Mouse (Mus musculus) NIH3T3 (cell line): ENCODE results near the gene Edn2.

Experiments used
- DNase-seq: peaks from one replicate; pipeline ENCODE4 v3.0.0-alpha.2; 2012; ENCODE audit warnings: low read depth

The Edn2 gene

DNA sequence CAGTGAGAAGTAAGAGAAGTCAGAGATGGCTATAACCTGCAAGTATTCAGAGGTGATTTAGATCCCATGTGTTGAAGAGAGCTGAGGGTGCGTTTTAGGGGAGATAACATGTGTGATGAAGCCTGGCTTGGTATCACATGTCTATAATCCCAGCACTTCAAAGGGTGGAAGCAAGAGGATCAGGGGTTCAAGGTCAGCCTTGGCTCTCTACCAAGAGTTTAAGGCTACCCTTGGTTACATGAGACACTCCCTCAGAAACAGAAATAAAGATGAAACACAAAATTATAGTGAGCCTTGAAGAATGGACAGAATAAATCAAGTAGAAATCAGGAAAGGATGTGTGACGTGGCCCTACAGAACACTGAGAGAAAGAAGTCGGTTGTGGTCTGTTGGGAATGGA lies 7.3 kb upstream of the Edn2 start:
- no peak for DNase-seq

DNA sequence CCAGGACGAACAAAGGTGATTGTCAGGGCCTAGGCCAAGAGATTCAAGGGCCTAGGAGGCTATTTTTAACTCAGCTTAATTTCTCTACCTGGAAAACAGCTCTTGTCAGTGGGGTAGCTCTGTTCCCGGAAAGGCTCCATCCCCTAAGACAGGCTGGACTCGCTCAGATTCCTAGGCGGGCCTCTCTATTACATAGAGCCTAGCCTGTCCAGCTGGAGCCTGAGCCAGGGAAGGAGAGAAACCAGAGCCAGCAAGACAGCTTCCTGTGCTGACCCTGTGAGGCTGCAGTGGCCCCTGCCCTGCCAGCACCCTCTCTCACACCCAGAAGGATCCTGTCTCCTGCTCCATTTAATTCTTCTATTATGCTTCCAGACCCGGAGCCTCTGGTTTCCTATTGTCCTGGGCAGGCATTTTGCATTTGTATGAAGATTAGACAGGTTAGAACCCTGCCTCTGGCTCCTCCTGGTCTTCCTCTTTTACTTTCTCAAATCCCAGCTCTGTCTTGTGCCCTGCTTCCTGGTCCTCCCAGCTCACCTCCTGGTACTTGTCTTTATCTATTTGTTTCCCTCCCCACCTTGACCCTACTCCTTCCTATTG lies 2.2 kb upstream of the Edn2 start:
- DNase-seq, result no peak

DNA sequence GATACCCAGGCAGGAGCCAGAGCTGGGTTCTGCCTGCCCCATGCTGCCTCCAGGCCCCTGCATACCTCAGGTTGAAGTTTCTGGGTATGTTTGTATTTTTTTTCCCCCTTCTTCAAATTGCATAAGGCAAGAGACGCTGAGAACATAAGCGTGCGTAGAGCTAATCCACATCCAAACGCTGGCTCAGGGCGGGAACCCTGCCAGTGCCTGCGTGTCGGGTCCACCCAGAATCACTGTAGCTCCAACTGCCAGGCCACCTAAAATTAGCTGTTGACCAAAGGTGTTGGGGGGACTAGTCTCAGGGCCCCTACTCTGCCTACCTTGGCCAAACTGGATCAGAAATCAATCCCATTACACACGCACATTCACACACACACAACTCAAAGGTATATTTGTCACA lies 1.6 kb downstream of the Edn2 start:
- DNase-seq, result no peak

DNA sequence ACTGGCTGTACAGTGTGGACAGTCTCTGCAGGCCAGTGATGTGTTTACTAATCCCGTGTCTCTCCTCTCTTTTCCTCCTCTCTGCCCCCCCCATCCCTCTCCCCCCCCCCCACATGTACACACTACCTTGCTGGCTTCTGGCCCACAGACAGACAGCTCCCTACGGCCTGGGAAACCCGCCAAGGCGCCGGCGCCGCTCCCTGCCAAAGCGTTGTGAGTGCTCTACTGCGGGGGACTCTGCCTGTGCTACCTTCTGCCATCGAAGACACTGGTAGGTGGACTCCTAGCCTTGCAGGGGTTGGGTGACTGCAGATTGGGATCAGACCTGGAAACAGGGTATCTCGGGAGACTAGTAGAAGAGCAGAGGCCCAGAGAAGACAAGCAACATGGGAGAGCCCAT lies 2.2 kb downstream of the Edn2 start:
- DNase-seq, result no peak

DNA sequence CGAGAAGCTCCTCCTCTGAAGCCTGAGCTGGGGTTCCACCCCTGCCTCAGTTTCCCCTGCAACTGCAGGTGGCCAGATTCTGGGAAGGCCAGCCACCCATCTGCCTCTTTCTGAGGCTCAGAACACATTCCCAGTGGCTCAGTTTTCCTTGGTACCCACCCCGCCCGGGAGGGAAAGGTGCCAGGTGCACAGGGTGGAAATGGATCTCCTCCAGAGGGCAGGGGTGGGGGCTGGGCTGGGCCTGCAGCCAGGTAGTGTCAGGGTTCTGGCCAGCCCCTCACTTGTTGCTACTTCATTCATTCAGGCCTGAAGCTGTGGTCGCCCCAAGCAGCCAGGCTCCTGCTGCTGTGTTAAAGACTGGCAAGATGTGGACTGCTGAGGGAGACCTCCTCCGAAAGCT lies 3.3 kb downstream of the Edn2 start:
- no peak for DNase-seq

DNA sequence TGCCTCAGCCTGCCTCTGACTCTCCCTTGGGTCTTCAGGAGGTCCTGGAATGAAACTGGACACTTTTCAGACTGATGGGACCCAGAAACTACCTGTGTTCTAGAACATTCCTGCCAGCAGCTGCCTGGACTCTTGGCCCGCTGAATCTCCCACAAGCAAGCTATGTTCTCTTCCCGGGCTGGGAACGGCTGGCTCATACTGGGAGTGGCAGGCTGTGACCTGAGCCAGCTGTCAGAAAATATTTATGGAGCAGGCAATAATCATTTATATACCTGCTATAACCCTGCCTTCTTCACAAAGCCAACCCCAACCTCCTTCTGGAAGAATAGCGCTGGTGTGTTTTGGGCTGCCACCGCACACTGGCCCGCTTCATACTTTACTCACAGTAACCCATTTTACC lies 6.8 kb downstream of the Edn2 start:
- no peak for DNase-seq

DNA sequence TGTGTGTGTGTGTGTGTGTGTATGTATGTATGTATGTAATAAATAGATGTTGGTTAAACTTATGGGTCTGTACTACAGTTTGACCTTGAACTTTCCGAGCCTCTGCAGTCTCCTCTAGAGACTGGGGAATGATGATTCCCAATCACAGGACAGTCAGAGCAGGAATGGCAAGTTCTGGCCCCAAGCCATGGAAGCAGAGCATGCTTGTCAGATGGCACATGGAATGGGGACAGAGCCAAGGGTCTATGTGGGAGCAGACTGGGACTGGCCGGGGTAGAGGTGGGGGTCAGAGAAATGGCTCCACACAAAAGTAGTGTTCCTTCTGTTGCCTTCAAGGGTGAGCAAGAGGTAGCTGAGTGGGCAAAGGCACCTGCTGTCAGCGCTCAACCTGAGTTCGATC lies 7.3 kb downstream of the Edn2 start:
- no peak for DNase-seq

DNA sequence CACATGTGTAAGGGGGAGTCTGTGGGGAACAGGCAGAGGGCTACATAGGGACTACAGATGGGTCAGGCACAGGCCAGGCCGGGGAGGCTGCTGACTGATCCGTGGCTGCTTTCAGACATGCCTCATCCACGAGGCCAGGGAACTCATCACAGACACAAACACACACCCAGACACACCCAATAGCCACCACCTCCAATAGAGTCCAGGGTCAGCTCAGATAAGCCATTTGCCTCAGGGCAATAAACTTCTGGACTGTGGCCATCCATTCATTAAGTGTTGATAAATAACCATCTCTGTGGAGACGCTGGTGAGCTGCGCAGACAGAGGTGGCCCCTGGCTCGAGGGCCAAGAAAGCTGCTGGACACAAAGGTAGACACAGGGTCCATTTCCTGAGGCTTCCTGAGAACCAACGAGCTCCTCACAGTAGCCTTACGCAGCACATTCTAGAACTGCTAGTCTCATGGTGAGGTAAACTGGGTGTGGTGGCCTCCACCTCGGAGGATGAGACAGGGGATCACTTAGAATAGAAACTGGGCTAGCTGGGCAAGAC lies 9.5 kb downstream of the Edn2 start:
- DNase-seq, result no peak

DNA sequence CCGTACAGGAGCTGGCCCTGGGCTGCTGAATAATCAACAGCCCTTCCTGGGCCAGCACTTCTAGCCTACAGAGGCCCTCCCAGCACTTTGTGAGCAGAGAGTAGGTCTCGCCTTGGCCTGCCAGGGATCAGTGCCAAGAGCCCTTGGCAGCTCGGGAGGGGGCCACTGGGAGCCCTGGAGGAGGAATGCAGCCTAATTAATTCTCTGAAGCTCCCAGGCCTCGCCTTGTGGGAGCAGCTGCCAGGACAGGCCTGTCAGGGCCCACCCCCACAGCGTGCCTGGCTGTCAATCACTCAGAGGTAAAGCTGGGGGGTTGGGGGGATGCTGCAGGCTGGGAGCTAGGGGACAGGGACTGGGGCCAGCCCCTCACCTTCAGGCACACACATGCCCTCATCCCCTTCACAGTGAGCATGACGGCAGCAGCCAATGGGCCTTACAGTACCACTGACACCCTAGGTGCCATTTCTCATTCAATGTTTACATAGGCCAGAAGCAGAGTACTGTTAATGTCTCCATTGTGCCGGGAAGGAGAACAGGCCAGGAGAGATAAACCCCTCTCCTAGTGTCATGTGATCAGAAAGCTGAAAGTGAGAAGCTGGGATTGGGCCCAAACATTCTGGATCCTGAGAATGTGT lies 11.2 kb downstream of the Edn2 start:
- DNase-seq, result peak; percentile 76

DNA sequence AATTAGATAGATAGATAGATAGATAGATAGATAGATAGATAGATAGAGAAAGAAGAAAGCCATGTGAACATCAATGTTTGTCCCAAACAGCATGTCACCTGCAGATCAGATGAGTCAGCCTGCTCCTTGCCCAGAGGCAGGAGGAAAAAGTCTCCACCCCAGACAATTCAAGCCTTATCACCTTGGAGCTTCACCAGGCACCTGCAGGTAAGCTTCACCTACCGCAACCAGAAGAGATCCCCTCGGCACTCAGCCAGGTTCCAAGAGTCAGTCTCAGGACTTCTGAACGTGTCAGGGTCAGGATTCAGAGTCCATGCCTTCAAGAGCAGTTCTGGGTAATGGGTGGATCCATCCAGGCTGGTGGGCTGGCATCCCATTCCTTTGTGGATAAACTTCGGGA lies 18.1 kb downstream of the Edn2 start:
- no peak for DNase-seq

DNA sequence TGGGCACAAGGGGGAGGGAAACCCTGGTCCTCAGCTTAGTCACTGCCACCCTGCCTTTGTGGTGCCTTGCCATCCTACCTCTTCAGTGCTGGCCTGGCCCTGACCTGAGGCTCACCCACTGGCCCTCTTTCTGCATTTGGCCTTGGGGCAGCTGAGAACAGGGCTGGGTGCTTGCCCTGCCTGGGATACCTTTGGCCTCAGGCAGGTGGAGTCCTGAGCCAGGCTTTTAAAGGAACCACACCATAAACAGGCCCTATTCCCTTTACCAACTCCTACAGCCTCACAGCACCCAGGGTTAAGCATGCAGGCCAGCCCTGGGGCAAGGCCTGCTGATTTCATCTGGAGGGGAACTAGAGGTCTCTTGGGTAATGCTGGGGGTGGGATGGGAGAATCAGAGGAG lies 19.5 kb downstream of the Edn2 start:
- no peak for DNase-seq

DNA sequence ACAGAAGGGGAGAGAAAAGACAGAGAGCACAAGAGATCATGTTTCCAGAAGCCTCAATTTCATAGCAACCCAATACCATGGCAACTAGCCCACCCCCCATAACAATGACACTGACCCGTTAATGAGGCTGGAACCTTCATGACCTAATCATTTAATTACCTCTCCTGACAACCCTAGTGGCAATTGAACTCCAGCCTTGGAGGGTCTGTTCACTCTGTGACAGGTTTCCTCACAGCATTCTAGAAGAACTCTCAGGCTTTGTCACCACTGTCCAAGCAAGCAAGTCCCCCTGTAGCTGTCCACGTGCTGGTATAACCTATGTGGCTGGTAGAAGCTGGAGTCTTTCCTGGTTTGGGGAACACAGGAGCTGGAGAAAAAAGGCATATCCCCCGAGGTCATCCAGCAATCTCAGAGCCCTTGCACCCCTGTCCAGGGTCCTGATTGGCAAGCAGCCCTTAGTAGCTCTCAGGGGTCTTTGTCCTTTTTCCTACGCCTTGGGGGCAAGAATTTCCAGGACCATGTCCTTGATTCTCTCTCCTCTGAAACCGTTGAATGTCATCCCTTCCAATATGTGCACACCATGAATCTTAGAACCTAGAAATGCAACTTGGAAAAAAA lies 23.5 kb downstream of the Edn2 start:
- peak; percentile 41 for DNase-seq

DNA sequence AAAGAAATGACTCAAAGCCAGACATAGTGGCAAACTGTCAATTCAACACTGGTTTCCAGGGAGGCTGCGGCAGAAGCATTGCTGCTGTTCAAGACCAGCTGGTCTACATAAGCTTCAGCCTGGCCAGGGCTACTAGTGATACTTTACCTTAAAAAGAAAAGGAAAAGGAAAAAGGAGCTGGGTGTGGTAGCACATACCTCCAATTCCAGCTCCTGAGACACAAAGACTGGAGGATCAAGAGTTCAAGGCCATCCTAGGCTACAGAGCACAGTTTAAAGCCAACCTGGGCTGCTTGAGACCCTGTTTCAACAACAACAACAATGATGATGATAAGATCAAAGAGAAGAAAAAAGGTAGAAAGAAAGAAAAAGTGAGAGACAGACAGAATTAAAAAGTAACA lies 25.4 kb downstream of the Edn2 start:
- no peak for DNase-seq

DNA sequence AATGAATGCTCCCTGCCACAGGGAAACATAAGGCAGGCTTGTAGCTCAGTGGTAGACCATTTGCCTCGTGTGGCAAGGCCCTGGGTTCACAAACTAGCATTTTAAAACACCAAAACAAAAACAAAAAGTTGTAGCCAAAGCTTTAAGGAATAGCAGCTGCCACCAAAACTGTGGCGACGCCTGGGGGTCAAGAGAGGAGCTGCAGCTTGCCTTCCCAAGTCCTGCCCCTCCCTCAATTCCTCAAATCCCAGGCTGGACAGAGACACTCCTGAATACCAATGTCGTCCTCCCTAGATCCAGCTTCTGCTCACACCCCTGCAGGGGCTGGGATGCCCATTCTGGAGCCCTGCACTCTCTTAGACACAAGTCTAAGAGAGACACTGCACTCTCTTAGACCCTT lies 25.9 kb downstream of the Edn2 start:
- peak; percentile 52 for DNase-seq

DNA sequence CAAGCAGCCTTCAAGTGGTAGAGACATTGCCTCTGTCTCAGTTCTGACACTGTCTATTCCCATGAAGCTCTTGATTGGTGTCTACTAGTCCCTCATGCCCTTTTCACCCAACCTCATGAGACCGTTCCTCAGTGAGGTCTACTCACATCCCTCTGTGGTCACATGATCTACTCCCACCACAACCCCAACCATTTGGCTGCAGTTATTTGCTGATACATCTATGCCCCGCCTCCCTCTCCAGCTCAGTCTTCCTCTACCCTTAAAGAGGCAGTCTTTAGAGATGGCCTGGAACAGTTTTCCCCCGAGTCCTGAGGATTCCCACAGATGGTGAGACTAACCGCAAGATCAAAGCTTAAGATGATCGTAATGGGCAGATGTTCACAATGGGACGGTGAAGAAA lies 27.2 kb downstream of the Edn2 start:
- DNase-seq, result no peak

DNA sequence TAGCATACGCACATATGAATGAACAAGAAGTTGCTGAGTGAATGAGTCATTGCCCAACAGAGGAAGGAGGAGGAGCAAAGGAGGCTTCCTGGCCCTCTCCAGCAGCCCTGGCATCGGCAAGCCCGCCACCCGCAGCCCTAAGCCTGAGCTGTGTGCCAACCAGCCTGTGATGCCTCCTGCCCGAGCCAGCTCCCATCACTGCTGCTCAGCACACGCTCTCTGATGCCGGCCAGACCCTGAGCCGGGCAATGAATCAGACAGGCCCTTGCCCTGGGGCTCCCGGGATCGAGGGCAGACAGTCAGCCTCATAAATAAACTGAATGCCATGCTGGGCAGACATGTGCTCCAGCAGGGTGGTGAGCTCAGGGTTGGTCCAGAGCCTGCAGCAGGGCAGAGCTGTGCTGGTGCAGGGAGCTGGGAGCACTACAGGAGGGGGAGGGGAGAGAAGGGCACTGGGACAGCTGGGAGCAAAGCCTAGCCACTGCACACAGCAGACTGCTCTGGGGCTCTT lies 27.7 kb downstream of the Edn2 start:
- peak; percentile 66 for DNase-seq

DNA sequence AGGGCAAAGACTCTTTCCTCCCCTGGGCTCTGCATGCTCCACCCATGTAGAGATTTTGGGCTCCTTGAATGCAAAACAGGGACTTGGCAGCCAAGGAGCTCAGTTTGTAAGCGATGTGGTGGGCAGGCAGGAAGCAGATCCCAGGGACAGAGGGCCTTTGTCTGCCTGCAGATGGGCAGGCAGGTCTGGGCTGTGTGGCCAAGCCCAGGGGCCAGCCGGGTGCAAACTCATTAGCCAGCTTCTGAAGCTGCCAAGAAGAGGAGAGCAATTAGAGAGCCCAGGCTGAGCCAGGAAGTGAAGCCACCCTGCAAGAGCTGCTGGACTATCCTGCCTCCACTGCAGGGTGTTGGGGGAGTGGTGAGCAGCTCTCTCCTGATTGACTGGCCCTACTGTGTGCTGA lies 28.9 kb downstream of the Edn2 start:
- peak; percentile 66 for DNase-seq

DNA sequence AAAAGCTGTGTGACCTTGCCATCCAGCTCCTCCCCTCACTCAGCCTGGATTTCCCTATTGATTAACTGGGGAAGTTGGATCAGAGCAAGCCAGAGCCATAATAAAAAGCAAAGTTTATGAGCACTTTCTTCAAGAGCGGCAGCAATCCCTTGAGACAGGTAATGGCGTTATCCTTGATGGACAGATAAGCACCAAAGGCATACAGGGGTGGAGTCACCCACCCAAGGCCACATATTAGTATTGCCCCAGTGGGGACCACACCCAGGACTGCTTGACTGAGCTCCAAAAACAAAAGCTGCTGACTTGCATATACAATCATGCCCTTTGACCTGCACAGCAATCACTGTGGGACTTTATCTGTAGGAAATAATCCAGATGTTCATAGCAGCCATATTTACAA lies 31.0 kb downstream of the Edn2 start:
- DNase-seq, result peak; percentile 42

DNA sequence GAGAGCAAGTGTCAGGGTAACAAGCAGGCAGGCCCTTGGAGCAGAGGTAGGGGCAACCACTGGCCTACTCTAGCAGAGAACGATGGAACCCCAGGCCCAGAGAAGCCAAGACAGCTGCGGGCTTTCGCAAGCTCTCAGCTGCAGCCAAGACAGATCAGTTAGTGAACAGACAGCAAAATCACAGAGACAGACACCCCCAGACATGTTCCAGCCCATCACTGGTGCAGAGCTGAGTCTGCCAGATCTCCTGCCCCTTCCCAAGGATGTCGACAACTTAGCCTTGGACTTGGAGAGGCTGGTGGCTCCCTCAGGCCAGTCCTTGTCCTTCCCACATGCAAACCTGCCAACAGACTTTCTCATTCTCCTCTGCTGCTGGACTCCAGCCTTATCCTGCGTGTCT lies 33.0 kb downstream of the Edn2 start:
- peak; percentile 55 for DNase-seq

DNA sequence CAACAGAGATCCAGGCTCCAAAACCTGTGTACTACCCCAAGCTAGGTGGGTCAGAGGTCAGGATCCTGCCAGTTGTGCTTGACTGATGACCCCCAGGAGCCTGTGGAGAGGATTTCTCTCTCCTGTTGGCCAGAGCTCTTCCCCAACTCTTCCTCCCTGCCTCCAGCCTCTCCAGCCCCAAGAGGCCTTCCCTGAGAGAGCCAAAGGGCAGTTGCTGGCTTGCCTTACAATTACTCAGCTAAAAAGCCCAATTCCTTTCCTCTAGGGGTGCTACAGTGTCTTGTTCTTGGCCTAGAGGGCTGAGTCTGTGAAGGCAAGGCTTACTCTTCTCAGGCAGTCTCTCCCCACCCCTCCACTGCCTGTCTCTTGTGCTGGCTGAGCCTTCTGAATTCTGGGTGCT lies 34.0 kb downstream of the Edn2 start:
- peak; percentile 68 for DNase-seq

DNA sequence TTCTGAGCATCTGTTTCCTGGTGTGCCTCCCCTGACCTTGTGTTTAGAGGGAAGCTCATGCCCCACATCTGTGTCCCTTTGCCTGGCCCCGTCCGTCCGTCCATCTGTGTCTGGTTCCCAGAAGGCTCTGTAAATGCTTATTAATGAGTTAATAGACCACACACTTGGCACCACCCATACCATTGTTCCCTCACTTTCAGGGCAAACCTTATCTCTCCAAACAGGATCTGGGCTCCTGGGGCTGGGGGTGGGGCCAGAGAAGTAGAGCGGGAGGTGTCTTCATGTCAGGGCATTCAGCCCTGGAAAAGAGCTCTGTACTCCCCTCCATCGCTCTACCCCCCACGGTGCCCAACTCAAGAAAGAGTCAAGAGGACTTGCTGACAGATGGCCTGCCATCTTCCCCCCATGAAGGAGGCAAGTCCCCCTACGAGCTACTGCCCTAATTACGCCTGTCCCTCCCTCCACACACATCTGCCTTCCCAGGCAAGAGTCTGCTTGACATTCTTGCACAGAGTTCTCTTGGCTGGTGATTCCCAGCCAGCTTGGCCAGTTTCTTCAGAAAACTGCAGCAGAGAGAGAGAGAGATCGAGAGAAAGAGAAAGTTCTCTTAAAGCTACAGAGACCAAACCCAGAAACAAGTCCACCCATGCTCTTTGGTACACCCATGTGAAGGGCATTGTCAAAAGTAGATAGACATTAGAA lies 38.3 kb downstream of the Edn2 start:
- no peak for DNase-seq

DNA sequence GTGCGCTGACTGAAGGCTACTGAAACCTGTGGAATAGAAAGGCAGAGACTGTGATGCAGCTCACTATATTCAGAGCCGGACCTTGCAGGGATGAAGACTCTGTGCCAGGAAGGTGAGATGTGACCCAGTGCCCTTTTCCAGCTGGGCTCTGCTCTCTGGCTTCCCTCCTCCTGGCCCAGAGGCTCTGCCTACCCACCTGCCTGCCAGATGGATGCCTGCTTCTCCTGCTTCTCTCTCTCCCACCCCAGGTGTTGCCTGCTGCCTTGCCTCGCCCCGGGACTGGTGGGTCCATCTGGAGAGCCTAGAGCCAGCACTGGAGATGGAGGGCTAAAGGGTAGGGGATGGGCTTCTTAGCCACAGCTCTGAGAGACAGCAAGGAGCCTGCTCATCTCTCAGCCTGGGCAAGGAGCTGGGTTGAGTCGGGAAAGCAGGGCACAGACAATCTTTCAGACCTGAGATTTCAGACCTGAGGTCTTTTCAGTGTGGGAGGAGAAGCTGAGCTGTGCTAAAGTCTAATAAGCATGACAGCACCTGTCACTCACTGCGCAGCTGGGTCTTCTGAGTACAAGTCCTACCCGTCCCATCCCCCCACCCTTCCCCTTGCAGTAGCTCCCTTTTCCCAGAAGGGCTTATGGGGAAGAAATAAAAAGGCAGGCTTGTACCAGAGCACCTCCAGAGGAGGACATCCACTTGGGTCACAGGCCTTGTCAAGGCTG lies 39.7 kb downstream of the Edn2 start:
- no peak for DNase-seq
